Mouse (Mus musculus): ENCODE data around the gene Hoga1. TPM values are rescaled to one million over a fixed set of nuclear protein-coding genes. Genes with fewer than 3 reads are reported as not detected.

Gene Hoga1
- polyA plus RNA-seq, 1 experiment from 2014 or later = 1.8 TPM

GRCm38 (mm10) chr19:42115783-42116335 is 70.4 kb downstream of the Hoga1 start:
- H3K9me3 ChIP-seq = no peaks in the 10 kb centered on the region
- H3K4me1 ChIP-seq (replicated peaks) = no peaks in the 10 kb centered on the region
- peaks cover 48% of the 10 kb centered on the region for H3K36me3 ChIP-seq
- no peak overlapping the region for H3K4me3 ChIP-seq
- no peak for ATAC-seq (ENCODE audit: low FRiP score, low read depth)
- no peak overlapping the region for H3K9ac ChIP-seq
- no peaks in the 10 kb centered on the region for H3K27me3 ChIP-seq
- 90% methylated on average over 4 of the region's 4 CpGs for WGBS
- H3K27ac ChIP-seq (replicated peaks) = no peak overlapping the region
- H3K4me2 ChIP-seq = no peak overlapping the region

- H3K9ac ChIP-seq = no peak overlapping the region
- WGBS = 97% methylated on average over 9 of the region's 9 CpGs
- no peak for ATAC-seq (ENCODE audit: low FRiP score, low read depth)
Observed at GRCm38 (mm10) chr19:42118142-42118541, 72.7 kb downstream of the Hoga1 start.

GRCm38 (mm10) chr19:42118596-42118995 is 73.2 kb downstream of the Hoga1 start:
- Histone ChIP-seq H3K27me3 (no peaks in the 10 kb centered on the region), H3K27ac (replicated peaks) (no peak overlapping the region), H3K9me3 (no peaks in the 10 kb centered on the region), H3K9ac (no peak overlapping the region), H3K4me2 (no peak overlapping the region), H3K36me3 (peaks cover 60% of the 10 kb centered on the region), H3K4me3 (no peak overlapping the region), H3K4me1 (replicated peaks) (no peaks in the 10 kb centered on the region)
- no peak for ATAC-seq (ENCODE audit: low FRiP score, low read depth)
- WGBS = 87% methylated on average over 5 of the region's 5 CpGs

More at GRCm38 (mm10) chr19:42118142-42118541, 72.7 kb downstream of the Hoga1 start:
- no peaks in the 10 kb centered on the region for H3K4me1 ChIP-seq (replicated peaks)
- H3K36me3 ChIP-seq = peaks cover 56% of the 10 kb centered on the region
- H3K4me2 ChIP-seq = no peak overlapping the region
- no peaks in the 10 kb centered on the region for H3K27me3 ChIP-seq
- H3K27ac ChIP-seq (replicated peaks) = no peak overlapping the region
- H3K9me3 ChIP-seq = no peaks in the 10 kb centered on the region
- H3K4me3 ChIP-seq = no peak overlapping the region

- H3K9me3 ChIP-seq = no peaks in the 10 kb centered on the region
- WGBS = 91% methylated on average over 8 of the region's 8 CpGs
- ATAC-seq (ENCODE audit: low FRiP score, low read depth) = no peak
- no peaks in the 10 kb centered on the region for H3K27me3 ChIP-seq
- peaks cover 52% of the 10 kb centered on the region for H3K36me3 ChIP-seq
- no peak overlapping the region for H3K27ac ChIP-seq (replicated peaks)
- H3K4me3 ChIP-seq = no peak overlapping the region
- no peaks in the 10 kb centered on the region for H3K4me1 ChIP-seq (replicated peaks)
- H3K4me2 ChIP-seq = no peak overlapping the region
- no peak overlapping the region for H3K9ac ChIP-seq
Observed at GRCm38 (mm10) chr19:42120451-42120850, 75.0 kb downstream of the Hoga1 start.

Other genes with a start within 250 kb of the Hoga1 start
- gene Arhgap19, start 243.6 kb upstream of the Hoga1 start, polyA plus RNA-seq (2015; fragmentation: Nextera tagmentation; extraction: Ambion mirVana) = 5.8 and 6.6 TPM in 2 replicates
- 19.1 and 21.1 TPM in 2 replicates for gene Frat1, start 215.6 kb upstream of the Hoga1 start, polyA plus RNA-seq (2015; fragmentation: Nextera tagmentation; extraction: Ambion mirVana)
- 6.7 and 8.1 TPM in 2 replicates for gene Frat2, start 197.5 kb upstream of the Hoga1 start, polyA plus RNA-seq (2015; fragmentation: Nextera tagmentation; extraction: Ambion mirVana)
- gene Rrp12, start 149.4 kb upstream of the Hoga1 start, polyA plus RNA-seq (2015; fragmentation: Nextera tagmentation; extraction: Ambion mirVana) = 17.6 and 19.4 TPM in 2 replicates
- gene Pgam1, start 133.7 kb upstream of the Hoga1 start, polyA plus RNA-seq (2015; fragmentation: Nextera tagmentation; extraction: Ambion mirVana) = 530 and 573 TPM in 2 replicates
- gene Exosc1, start 112.2 kb upstream of the Hoga1 start, polyA plus RNA-seq (2015; fragmentation: Nextera tagmentation; extraction: Ambion mirVana) = 52.3 and 59.8 TPM in 2 replicates
- gene Zdhhc16, start 112.1 kb upstream of the Hoga1 start, polyA plus RNA-seq (2015; fragmentation: Nextera tagmentation; extraction: Ambion mirVana) = 85.9 and 86.6 TPM in 2 replicates
- gene Mms19, start 64.5 kb upstream of the Hoga1 start, polyA plus RNA-seq (2015; fragmentation: Nextera tagmentation; extraction: Ambion mirVana) = 31.3 and 33.4 TPM in 2 replicates
- 13.0 and 15.0 TPM in 2 replicates for gene Ubtd1, start 63.8 kb upstream of the Hoga1 start, polyA plus RNA-seq (2015; fragmentation: Nextera tagmentation; extraction: Ambion mirVana)
- gene Ankrd2, start 9.6 kb upstream of the Hoga1 start, polyA plus RNA-seq (2015; fragmentation: Nextera tagmentation; extraction: Ambion mirVana) = 1.0 and 1.3 TPM in 2 replicates
- 0.12 and 0.14 TPM in 2 replicates for gene 4933411K16Rik, start 6.6 kb downstream of the Hoga1 start, polyA plus RNA-seq (2015; fragmentation: Nextera tagmentation; extraction: Ambion mirVana)
- 130 and 140 TPM in 2 replicates for gene Morn4, start 40.7 kb downstream of the Hoga1 start, polyA plus RNA-seq (2015; fragmentation: Nextera tagmentation; extraction: Ambion mirVana)
- gene Pi4k2a, start 44.9 kb downstream of the Hoga1 start, polyA plus RNA-seq (2015; fragmentation: Nextera tagmentation; extraction: Ambion mirVana) = 29.5 and 33.5 TPM in 2 replicates
- 7.8 and 9.6 TPM in 2 replicates for gene Avpi1, start 83.4 kb downstream of the Hoga1 start, polyA plus RNA-seq (2015; fragmentation: Nextera tagmentation; extraction: Ambion mirVana)
- 4.3 and 4.6 TPM in 2 replicates for gene Marveld1, start 101.8 kb downstream of the Hoga1 start, polyA plus RNA-seq (2015; fragmentation: Nextera tagmentation; extraction: Ambion mirVana)
- gene Zfyve27, start 118.3 kb downstream of the Hoga1 start, polyA plus RNA-seq (2015; fragmentation: Nextera tagmentation; extraction: Ambion mirVana) = 60.0 and 65.0 TPM in 2 replicates
- 3.2 and 4.0 TPM in 2 replicates for gene Sfrp5, start 156.6 kb downstream of the Hoga1 start, polyA plus RNA-seq (2015; fragmentation: Nextera tagmentation; extraction: Ambion mirVana)
- 61.7 and 68.4 TPM in 2 replicates for gene Golga7b, start 202.0 kb downstream of the Hoga1 start, polyA plus RNA-seq (2015; fragmentation: Nextera tagmentation; extraction: Ambion mirVana)

All from hindbrain, embryonic 15.5 days (tissue).